Mouse (Mus musculus): ENCODE data around the gene B020004J07Rik. TPM values are rescaled to one million over a fixed set of nuclear protein-coding genes. Genes with fewer than 3 reads are reported as not detected.

B020004J07Rik gene
- not detected for polyA plus RNA-seq (2015; fragmentation: Illumina TruSeq; extraction: RNeasy Lipid Tissue Mini Kit (QIAGEN cat#74804); ENCODE audit: insufficient read depth, low read depth, low replicate concordance)

DNA sequence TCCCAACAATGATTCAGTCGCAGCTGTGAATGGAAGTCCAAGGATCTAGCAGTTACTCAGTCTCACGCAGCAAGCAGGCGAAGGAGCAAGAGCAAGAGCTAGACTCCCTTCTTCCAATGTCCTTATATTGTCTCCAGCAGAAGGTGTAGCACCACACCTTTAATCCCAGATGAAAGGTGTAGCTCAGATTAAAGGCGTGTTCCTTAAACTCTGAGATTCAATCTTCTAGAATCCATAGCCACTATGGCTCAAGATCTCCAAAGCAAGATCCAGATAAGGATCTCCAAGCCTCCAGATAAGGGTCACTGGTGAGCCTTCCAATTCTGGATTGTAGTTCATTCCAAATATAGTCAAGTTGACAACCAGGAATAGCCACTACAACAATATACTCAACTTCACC lies at the start of gene B020004J07Rik:
Gene B020004J07Rik (minus strand): TSS at position 101 of the 400 bp plus-strand sequence.

Other genes starting within 250 kb of the B020004J07Rik start
- 15.8 TPM for gene Leprot, start 196.3 kb downstream of the B020004J07Rik start, polyA plus RNA-seq (2015; fragmentation: Illumina TruSeq; extraction: RNeasy Lipid Tissue Mini Kit (QIAGEN cat#74804); ENCODE audit: insufficient read depth, low read depth, low replicate concordance)
- 5.8 TPM for gene Lepr, start 126.6 kb downstream of the B020004J07Rik start, polyA plus RNA-seq (2015; fragmentation: Illumina TruSeq; extraction: RNeasy Lipid Tissue Mini Kit (QIAGEN cat#74804); ENCODE audit: insufficient read depth, low read depth, low replicate concordance)
- not detected for gene C130073F10Rik, start 49.8 kb upstream of the B020004J07Rik start, polyA plus RNA-seq (2015; fragmentation: Illumina TruSeq; extraction: RNeasy Lipid Tissue Mini Kit (QIAGEN cat#74804); ENCODE audit: insufficient read depth, low read depth, low replicate concordance)
- gene Gm12800, start 65.1 kb upstream of the B020004J07Rik start, polyA plus RNA-seq (2015; fragmentation: Illumina TruSeq; extraction: RNeasy Lipid Tissue Mini Kit (QIAGEN cat#74804); ENCODE audit: insufficient read depth, low read depth, low replicate concordance), result not detected
- gene Gm12794, start 96.4 kb upstream of the B020004J07Rik start, polyA plus RNA-seq (2015; fragmentation: Illumina TruSeq; extraction: RNeasy Lipid Tissue Mini Kit (QIAGEN cat#74804); ENCODE audit: insufficient read depth, low read depth, low replicate concordance), result not detected
- not detected for gene Gm12790, start 137.0 kb upstream of the B020004J07Rik start, polyA plus RNA-seq (2015; fragmentation: Illumina TruSeq; extraction: RNeasy Lipid Tissue Mini Kit (QIAGEN cat#74804); ENCODE audit: insufficient read depth, low read depth, low replicate concordance)
- not detected for gene Gm12789, start 142.6 kb upstream of the B020004J07Rik start, polyA plus RNA-seq (2015; fragmentation: Illumina TruSeq; extraction: RNeasy Lipid Tissue Mini Kit (QIAGEN cat#74804); ENCODE audit: insufficient read depth, low read depth, low replicate concordance)
- gene Pde4b, start 243.5 kb upstream of the B020004J07Rik start, polyA plus RNA-seq (2015; fragmentation: Illumina TruSeq; extraction: RNeasy Lipid Tissue Mini Kit (QIAGEN cat#74804); ENCODE audit: insufficient read depth, low read depth, low replicate concordance), result 4.7 TPM